Mouse (Mus musculus) activated CD4-positive, CD25-positive, alpha-beta regulatory T cell, adult 4 months (primary cell): ENCODE data around the gene Rad21l. TPM values are rescaled to one million over a fixed set of nuclear protein-coding genes. Genes with fewer than 3 reads are reported as not detected.

Source experiments
- ATAC-seq: one replicate; pipeline ENCODE4 v1.8.0; 2017
- polyA plus RNA-seq, 2 experiments: library from polyadenylated mRNA; unstranded; fragments of 100-300 nt; shearing (Covaris generic); gene quantifications; one replicate each; pipeline ENCODE4 v1.2.1; 2017

Rad21l gene
- not detected for polyA plus RNA-seq

GRCm38 (mm10) chr2:151668433-151668832 is at the start of gene Rad21l:
Gene Rad21l (minus strand): TSS chr2:151668533.
- ATAC-seq: no peak

DNA sequence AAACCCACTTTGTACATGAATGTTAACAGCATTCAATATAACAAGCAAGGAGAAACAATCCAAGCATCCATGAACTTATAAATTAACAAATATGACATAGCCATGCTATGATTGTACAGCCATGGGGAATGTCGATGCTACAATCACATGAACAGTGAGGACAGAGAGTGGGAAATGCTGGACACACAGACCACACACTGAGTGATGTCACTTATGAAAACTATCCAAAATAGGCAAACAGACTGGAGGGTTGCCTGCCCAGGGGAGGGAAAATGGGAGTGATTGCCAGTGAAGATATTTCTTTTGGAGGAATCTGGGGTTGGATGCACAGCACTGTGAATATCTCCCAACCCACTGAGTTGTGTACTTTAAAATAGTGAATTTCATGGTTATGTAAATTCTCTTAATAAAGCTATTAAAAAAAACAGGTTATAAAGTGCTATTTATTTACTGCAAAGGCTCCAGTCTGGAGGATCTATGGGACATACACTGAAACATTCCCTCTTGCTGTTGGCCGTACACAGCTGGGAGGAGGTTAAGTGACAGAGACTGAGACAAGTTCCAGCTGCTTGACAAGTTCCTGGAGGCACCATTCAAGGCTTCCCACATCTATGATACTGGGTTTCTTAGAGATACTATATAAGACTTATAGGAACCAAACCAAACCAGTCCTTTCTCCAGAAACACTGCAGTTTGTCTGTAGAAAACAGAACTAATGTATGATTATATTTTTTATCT is 48.2 kb upstream of the Rad21l start:
- no peak for ATAC-seq

DNA sequence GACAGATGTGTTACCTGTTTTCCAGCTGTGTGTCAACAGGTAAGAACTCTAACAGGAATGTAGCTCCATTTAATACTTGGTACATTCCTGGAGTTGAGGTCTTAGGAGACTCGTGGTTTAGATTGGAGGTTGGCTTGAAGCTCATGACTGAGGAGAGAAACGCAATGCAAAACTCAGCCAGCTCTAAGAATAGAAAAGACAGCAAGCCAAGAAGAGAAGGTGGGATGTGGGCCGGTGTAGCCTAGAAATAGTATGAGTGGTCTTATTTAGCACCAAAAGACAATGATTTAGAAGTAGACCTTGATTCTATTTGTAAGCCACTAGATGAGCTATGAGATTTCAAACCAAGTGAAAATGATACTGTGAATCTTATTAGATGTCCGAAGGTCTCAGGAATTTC is 47.2 kb upstream of the Rad21l start:
- no peak for ATAC-seq

DNA sequence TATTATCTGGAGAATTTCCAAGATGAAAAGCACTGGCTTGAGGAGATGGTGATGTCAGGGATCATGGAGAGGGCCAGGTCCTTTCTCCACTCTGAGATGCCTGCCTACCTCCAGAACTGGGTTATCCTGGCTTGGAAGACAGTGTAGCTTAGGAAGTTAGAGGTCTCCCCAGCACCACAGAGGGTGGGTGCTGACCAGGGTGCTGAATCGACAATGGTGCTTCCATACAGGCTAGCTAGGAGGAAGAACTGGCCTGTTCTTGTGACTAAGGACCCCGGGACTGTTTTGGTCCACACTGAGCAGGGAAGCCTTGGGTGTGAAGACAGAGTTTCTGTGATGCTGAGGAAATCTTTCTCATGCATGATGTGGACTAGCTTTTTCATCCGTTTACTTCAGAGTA is 44.3 kb upstream of the Rad21l start:
- no peak for ATAC-seq

GRCm38 (mm10) chr2:151702851-151703190 is 34.5 kb upstream of the Rad21l start:
- ATAC-seq: no peak

DNA sequence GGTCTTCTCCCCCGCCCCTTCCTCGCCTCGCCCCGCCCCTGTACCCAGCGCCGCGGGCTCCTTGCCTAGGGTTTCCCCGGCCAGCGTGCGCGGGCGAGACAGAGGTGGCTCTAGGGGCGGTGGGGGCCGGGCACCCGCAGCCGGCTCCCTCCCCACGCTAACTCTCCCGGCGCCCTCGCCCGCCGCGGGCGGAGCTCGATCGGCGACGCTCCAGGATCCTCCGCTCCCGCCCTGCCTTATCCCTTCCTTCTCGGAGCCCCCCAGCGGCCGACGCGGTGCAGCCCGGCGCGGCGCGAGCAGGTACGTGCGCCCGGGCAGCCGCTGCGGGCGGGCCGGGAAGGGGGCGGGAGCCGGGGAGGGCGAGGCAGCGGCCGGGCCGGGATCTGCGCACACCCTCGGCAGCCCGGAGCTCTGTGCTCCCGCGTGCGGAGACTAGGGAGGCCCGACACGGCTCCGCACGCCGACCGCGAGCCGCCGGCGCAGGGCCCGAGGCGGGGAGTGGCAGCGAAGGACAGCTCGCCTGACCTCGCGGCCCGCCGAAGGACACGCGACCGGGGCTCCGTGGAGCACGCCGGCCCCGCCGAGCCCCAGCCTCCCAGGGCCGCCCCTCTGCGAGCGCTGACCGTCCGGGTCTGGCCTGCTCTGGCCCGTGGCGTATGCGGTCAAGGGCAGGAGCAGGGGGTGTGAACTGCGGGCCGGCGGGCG is 34.0 kb upstream of the Rad21l start:
- no peak for ATAC-seq

DNA sequence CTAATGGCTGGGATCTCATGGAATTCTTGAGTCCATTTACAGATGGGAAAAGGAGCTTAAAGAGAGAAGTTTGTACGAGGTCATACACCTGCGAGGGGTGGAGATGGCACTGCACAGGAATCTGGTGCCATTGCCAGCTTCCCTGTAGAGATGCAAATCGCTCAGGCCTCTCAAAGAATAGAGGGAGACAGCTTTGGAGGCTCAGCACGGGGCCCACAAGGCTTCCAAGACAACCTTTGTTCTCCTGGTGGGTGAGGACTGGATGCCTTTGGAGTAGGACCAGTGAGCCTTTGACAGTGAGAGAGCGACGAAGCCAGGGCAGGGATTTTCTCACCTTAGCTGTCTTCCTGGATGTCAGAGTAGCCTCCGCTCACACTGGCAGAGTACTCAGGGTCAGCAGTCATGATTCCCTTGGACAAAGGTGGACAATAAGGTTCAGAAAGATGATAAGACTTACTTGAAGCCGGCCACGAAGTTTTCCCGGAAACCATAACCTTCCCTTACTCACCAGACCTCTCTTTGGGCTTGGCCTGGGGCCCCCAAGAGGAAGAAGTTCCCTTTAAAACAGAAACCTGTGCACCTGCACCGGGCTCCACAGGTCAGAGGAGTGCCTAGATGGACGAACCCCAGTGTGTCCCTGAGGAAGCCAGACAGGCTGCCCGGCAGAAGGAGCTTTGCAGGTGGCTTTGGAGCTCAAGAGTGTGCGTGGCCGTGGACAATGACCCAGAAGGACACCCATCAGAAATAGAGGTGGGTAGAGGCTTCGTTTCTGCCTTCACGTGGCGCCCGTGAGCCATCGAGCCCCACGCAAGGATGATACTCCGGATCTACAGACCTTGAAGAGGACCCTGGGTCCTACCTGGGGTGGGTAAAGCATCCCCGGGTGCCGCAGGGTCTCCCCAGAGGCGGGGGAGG is 33.2 kb upstream of the Rad21l start, which contains the start of gene Tmem74b:
Gene Tmem74b (plus strand): TSS at position 778 of the 915 bp plus-strand sequence.
- ATAC-seq: no peak

- no peak for ATAC-seq
These were observed 14.6 kb upstream of the Rad21l start for GRCm38 (mm10) chr2:151682976-151683375.

- ATAC-seq: no peak
These were observed 14.0 kb upstream of the Rad21l start for GRCm38 (mm10) chr2:151682357-151682756.

DNA sequence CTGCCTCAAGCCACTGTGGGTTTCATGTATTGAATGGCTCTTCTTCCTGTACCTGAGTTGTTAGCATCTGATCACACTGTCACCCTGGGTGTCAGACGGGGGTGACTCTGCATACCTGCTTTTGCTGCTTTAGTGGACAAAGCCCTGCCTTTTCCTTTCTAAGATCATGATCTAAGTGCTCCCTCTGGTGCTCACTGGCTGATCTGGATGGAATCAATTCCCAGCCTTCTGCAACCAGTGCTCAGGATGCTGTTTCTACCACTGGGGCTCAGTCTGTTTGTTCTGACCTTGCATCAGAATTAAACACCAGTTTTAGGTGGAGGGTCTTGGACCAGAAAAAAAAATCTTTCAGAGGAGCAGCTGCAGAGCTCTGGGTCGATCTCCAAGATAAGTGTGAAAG is 7.9 kb upstream of the Rad21l start:
- ATAC-seq: peak; percentile 46

DNA sequence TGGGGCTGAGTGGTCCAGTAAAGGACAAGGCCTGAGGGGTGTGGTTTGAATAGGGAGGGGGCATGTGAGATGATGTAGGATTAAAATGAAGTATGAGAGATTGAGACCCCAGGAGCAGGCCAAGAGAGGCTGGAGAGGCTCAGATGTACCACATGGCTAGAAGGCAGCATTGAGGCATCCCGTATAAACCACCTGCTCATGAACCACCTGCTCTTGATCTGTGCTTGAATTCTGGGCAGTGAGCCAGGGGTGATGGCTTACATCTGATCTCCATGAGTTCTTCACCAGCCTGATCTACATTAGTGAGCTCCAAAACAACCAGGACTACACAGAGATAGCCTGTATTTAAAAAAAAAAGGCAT is 2.6 kb upstream of the Rad21l start:
- no peak for ATAC-seq

DNA sequence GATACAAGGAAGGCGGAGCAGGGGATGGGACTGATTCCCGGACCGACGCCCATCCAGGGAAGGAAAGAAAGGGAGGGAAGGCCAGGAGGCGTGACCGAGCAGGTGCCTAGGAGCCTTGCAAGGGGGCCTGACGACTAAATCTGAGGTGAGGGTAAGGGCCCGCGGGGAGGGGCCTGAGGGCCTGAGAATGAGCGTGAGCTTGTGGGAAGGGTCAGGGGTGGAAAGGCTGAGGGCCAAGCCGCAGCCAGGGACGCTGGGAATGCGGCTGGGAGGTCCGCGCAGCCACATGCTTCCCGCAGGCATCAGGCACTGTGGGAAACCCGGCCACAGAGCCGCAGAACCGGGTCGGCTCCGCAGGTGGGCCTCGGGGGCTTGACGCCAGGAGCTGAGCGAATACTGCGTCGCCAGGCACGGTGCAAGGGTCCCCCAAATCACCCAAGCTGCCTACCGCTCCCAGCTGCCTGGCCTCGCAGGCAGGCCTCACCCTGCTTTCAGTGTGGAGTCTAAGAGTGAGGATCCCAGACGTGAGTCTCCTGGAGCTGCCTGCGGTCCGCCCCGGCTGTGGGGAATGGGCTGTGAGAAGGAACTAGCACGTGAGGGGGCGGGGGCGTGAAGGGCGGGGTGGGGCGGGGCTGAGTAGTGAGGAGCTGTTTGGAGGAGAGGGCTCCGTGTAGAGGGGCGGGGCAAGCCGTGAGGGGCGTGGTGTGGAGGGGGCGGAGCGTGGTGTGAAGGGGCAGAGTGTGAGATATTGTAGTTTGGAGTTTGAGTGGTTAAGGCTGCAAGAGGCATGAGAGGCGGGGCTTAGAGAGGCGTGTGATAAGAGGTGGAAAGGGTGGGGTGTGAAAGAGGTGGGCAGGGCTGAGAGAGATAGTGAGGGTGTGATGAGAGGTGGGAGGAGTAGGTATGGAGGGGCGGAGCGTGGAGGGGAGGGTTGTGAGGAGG is 2.0 kb upstream of the Rad21l start:
- ATAC-seq: no peak

DNA sequence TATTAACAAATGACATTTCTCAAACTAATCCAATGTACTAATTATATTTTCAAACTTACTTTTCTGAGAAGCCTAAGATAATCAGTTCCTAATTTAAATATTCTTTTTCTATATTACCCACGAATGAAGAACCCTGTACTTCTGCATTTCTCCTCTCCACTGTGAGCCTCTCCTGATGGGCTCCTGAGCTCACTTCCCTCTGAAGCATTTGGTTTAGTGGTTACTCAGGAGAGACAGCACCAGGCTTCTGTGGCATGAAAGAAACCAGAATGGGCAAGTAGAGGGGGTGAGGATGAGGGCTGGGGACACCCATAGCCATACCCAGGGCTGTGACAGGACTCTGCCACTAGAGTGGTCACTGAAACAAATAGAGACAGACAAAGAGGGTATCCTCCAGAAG is 16.3 kb downstream of the Rad21l start:
- ATAC-seq: no peak

DNA sequence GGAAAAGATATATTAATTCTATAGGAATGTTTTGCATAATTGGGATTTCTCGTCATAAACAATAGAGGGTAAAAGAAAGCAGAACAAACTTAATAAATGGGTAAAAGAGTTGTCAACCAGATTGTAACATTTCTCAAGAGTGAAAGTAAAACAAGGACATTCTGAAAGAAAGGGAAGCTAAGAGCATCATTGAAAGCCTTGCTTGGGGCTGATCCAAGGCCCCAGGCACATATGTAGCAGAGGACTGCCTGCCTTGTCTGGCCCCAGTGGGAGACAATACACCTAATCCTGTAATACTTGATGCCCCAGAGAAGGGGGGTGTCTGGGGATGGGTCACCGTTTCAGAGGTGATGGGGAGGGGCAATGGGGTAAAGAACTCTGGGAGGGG is 32.3 kb downstream of the Rad21l start:
- no peak for ATAC-seq

DNA sequence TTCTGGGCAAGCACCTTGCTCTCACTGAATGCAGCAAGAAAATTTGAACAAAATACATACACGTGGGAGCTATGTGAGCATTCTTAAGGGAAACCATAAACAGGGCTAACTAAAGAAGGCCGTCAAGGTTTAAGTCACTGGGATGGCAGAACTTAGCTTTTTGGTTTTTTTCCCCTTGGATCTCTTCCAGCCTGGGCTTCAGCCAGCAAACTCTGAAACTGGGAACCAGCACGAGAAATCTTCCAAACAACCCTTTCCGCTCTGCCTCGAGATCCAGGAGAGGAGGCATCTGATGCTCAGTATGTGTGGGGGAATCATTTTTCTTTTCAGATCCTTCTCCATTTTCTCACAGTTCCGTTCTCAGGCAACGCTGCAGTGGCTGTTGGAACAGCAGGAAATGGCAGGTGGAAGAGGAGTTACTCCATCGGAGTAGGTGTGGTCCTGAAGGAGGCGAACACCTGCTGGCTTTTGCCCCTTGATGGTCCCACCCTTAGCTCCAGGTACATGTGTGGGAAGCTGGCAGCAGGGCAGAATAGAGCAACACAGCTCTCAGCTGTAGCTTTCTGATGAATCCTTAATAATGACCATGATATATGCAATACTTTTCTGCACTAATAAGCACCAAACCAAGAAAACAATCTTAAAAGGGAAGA is 32.8 kb downstream of the Rad21l start:
- ATAC-seq: no peak

DNA sequence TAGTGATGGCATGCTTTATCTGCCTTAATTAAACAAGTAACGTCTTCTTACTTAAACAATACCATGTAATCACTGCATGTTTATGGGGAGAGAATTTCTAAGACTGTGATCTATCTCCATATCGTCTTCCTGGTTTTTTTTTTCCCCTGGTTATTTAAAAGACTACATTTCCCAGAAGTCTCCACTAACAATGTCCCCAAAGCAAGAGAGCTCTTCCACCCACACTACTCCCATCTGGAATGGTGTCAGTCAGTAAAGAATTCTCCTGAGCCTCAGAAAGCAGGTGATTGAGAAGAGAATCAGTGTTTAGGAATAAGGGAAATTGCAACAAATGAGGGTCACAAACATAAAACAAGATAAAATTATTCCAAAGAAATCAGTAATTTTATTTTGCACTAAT is 33.4 kb downstream of the Rad21l start:
- no peak for ATAC-seq

DNA sequence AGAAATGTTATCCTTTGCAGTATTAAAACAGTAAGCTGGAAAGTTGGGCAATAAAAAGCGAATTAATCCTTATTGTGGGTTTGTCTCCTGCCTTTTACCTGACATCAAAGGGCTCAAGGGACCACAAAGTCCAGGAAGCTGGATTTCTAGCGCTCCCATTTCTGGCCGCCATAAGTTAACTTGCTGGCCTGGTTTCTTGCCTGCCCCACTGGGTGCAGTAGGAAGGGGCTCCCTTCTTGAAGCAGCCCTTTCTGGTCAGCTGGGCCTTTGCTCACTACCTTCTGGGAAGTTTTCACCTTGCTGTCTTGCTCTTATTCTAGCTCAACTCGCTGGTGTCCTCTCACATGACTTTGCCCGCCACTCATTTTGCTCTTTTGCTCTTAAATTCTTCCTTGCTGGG is 35.4 kb downstream of the Rad21l start:
- ATAC-seq: no peak

- ATAC-seq: peak; percentile 68
These were observed 36.0 kb downstream of the Rad21l start, which contains the start of gene Snph for GRCm38 (mm10) chr2:151632159-151632814. Gene Snph (minus strand): TSS chr2:151632593.

DNA sequence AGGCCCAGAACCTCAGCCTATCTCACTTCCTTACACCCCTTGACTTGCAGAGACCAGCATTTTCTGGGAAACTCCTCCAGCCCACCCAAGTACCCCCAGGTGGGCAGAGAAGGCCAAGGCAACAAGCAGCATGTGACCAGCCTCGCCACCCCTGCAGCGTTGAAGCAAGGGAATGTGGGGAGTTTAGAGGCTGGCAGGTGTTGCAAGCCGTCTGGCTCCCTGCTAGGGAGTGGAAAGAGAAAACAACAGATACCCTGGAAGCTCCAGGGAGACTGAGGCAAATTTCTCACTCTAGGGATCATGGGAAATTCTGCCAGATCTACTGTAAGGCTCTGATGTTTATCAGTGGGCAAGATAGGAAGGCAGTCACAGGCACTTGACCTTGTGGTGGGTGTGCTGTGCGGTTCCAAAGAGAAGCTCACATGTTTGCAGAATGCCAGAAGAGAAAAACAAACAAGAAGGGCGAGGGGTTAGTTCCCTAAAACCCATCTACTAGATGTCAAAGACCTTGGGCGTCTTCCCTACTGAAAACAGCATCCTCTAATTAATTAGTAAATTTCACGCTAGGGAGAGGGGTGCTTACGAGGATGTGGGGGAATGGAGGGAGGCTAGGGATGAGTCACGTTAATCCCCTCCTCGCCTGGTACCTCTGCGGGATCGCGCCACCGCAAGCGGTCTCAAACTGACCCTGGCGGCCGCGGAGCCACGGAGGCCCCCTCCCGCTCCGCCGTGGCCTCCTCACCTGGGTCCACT is 36.8 kb downstream of the Rad21l start:
- ATAC-seq: peak; percentile 32

- ATAC-seq: no peak
These were observed 39.0 kb downstream of the Rad21l start for GRCm38 (mm10) chr2:151629310-151629709.
